Mouse (Mus musculus) 3T3-L1 (cell line): ENCODE data around the gene Gm12569.

ENCODE experiments used
- DNase-seq: peaks from one replicate; pipeline ENCODE4 v3.0.0-alpha.2; 2015; ENCODE audit warnings: low read depth, low spot score

Gm12569 gene

DNA sequence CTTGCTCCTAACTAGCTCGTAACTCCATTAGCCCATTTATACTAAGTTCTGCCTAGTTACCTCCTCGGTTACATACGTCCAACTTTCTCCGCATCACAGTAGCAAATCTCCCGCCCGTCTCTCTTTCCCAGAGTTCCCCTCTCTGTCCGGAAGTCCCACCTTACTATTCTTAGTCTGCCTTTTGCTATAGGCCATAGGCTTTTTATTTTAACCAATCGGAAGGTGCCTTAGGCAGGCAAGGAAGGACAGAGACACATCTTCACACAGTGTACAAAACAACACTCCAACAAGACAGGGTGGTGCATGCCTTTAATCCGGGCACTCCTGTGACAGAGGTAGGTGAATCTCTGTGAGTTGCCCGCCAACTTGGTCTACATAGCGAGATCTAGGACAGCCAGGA lies at the start of gene Gm12569:
Gm12569 (plus strand) TSS at position 166 of the 400 bp plus-strand sequence.
- no peak for DNase-seq

DNA sequence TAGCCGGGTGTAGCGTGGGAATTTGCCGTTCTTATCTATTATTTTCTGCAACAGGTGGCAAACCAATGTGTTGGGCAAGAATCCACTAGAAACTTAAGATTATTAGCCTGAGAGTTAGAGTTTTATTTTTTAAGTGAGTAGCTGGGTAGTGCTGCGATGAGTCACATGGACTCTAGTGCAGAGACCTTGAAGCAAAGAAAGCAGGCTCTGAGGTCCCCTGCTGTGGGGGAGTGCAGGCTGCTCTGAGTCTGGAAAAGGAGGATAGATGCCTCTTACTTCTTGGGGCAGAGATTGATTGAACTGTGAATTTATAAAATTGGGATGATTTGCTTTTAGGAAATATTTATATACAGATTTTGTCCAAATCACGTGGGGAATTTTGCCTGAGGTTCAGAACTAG lies 17.5 kb upstream of the Gm12569 start:
- DNase-seq: no peak

DNA sequence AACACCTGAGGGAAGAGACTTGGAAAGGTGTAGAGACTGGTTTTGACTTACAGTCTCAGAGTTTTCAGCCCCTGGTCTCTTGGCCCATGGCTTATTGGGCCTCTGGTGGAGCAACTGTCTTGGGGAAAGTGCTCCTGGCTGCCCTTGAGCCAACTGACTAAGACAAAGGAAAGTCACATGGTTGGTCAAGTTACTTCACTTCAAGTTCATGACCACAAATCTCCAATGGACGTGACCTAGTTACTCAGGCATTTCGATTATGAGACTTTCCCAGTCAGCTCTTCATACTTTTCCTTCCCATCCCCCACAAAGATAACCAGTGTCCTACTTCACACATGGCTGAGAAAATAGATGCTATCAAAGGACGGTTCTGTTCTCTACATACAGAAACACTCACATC lies 12.5 kb upstream of the Gm12569 start:
- peak; percentile 90 for DNase-seq

DNA sequence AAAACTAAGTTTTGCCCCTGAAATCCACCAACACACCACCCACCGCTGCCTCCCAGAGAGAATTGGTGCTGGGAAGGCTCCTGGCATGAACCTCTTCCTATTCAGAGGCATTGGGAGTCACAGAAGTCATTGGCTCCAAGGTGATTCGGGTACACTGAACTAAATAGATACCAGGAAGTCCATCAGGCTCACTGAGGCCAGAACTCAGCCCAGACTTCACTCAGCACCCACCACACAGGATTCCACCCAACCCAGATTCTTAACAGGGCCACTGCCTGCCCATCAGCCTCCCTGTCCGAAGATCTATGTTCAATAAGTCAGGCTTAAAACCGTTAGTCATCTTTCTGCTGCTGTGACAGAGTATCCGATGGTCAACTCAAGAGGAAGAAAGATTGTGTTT lies 8.8 kb upstream of the Gm12569 start:
- no peak for DNase-seq

DNA sequence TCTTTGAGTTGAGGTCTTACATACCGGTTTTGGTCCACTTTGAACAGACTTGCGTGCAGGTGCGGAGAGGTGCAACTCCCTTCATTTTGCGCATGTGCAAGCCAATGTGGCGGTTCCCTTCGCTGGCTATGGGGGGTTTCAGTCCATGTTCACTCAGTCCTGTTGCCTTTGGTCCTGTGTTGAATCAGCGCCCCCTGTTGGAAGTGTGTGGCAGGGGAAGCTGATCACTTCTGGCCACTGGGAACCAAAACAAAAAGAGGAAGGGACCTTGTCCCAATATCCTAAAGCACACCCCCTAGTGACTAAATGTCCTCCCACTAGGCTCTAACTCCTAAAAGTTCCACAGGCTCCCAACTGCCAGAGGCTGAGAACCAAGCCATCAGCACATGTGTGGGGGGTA lies 6.3 kb upstream of the Gm12569 start:
- no peak for DNase-seq

DNA sequence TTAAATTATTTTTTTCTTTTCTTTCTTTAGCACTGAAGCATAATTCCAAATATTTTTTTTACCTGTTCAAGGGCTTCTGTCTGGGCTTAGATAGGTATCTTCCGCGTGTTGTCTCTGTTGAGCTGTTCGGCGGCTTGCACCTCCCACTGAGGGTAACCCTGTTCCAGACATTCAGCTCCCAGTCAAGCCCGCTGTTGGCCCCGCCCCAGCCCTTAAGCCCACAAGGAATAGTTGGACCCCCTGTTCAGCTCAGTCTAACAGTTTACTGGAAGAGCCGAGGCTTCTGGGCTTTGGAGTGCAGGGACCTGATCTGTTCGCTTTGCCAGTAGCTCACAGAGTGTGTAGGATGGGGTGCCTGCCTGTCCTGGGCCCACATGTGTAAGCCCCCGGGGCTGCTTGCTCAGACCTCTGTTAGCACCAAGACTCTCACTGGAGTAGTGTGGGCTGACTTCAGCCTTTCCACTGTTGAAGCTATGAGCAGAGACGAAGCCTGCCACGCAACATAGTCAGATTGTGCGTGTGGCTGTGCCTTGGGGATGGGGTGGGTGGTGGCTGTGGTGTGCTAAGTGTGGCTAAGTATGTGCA lies 785 bp upstream of the Gm12569 start:
- no peak for DNase-seq

DNA sequence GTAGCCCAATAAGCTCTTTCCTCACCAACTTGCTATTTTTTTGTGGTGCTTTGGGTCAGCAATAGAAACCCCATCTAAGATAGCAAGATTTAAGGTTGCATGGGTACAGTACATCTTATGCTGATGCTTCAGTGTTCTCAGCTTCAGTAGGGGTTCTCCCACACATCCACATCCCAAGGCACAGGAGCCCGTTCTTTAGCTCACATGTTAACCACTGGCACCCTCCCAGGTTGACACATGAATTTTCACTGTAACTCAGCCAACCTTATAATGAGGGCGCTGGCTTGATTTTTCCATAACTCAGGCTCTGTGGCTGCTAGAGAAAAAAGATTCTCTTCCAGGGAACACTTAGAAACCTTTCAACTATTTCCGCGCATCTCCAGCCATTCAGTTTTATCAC lies 6.8 kb downstream of the Gm12569 start:
- no peak for DNase-seq

DNA sequence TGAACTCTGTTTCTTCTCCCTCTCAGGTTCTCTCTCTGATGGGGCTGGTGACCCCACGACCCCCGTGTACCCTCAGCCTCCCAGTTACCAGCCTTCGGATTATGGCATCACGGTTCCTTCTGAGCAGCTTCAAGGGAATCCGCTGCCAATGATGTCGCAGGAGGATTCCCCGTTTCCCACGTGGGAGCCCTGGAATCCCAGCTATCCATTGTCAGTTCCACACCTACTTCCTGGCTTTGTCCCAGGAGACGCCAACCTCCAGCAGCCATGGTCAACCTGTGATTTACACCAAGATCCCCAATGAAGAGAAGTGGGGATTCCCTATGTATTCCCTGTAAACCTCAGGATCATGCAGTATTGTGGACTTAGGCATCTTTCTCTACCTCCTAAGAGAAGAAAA lies 14.4 kb downstream of the Gm12569 start:
- DNase-seq: no peak

DNA sequence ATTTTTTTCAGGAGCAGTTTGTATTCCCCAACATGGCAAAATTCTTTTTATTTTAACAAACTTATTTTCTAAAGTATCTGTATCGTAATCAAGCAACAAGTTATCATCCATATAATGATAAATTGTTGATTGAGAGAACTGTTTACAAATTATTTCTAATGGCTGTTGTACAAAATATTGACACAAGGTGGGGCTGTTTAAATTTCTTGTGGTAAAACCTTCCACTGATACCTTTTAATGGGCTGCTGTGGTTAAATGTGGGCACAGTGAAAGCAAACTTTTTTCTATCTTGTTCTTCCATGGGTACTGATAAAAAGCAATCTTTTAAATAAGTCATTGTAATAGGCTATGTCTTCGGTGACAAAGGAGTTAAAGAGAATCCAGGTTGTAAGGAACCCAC lies 22.6 kb downstream of the Gm12569 start:
- DNase-seq: no peak

DNA sequence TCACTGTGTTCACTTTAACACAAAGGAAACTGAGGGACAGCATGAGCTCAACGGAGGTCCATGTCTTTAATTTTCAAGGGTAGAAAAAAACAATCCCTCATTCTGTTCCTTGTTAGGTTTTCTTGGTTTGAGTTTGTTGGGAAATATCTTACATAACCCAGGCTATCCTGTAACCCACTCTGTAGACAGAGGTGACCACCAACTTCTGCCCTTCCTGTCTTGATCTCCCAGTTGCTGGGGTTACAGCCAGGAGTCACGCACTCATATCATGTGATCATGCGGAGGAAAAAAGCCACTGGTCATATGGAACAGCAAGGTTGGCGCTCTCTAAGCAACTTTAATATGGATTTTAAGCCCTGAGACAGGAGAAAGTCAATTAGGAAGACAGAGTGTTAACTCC lies 36.7 kb downstream of the Gm12569 start:
- no peak for DNase-seq

DNA sequence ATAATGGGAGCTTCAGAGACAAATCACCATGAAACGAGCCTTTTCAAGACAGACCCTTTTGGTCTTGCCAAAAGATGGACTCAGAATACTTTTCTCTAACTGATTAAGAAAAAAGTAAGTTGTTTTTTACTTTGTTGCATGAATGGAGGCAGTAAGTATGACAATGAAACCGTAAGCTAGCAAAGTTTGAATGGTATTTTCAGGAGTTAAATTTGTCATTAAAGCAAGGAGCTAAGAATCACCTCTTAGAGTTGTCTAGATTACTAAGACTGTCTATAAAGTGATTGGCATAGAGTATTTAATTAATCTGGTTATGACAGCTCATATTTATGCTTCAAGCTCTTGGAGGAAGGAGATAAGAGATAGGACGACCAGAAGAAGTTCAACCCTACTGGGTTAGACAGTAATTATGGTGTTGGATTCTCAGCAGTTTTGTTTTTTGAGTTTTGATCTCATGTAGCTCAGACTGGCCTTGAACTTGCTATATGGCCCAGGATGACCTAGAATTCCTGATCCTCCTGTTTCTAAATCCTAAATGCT lies 41.5 kb downstream of the Gm12569 start, which contains the start of gene Clk4:
Clk4 (plus strand) TSS at position 51 of the 540 bp plus-strand sequence.
- no peak for DNase-seq

DNA sequence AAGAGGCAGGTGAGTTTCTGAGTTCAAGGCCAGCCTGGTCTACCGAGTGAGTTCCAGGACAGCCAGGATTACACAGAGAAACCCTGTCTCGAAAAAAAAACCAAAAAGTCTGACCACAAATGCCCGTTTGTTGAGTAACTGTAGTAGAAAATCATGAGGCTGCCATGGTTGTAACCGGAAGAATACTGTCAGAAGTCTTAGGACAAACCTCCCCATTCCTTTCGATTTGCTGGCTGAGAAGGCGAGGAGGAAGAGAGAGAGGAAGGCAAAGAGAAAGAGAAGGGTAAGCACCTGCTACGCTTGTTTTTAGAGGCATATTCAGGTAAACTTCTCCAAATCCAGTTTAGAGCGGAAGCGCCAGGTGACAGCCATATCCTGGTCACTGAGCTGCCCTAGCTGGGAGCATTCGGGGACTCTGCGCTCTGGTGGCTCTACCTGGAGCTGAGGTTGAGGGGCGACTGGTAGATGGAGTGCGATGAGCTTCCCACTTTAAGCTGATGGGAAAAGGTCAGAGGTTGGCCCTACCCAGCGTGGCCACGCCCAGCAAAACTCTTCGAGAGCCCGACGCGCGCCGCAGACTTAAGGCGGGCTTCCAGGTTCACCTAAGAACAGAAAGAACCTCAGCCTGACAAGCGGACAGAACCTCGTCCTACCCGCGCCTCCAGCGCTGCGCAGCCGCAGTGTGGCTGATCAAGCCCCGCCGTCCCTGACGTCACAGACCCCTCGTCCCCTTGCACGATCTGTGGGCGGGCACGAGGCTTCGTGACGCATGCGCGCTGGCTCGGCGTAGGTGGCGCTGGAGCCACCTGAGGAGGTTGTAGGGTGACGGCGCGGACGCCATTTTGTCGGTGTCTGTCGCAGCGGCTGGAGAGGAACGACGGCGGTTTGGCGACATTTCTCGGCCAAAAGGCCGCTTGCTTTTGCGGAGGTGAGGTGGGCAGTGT lies 42.3 kb downstream of the Gm12569 start, which contains the start of gene BC049762:
BC049762 (minus strand) TSS at position 705 of the 944 bp plus-strand sequence.
- DNase-seq: peak; percentile 96

DNA sequence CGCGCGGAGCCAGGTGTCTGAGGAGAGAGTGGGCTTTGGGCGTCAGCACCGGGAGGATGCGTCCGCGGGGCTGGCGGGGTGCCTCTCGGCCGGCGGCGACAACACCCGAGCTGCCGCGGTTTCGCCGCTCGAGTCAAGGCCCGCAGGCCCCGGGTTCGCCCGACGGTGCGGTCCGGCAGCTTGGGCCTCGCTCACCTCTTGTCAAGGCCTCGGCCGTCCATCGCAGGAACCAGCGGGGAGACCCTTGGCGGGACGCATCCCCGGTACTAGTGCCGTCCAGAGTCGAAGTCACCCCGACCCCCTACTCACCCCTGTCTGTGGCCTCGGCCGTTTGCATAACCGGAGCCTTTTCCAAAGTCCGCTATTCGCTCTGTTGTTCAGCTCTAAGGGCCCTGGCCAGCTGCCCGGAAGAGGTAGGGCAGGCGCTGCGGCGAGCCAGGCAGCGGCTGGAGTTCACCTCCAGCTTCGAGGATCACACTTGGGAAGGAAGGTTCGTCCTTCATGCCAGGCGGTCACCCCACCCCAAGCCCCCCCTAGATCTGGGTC lies 43.1 kb downstream of the Gm12569 start:
- peak; percentile 71 for DNase-seq

DNA sequence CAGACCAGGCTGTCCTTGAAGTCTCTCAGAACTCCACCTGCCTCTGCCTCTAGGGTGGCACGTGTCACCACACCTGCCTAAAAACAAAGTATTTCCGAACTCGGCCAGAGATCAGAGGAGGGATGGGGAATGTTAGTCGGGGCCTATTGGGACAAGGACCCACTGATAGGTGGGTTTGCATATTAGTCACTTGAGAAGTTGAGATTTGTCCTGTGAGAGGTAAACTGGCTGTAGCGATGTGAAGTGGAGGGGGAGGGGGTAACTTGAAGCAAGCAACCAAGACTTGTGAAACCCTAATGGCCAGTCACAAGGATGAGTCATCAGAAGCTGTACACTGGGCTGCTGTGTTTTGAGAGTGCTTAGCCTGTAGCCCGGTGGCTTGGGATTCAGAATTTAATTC lies 44.1 kb downstream of the Gm12569 start:
- DNase-seq: peak; percentile 90

DNA sequence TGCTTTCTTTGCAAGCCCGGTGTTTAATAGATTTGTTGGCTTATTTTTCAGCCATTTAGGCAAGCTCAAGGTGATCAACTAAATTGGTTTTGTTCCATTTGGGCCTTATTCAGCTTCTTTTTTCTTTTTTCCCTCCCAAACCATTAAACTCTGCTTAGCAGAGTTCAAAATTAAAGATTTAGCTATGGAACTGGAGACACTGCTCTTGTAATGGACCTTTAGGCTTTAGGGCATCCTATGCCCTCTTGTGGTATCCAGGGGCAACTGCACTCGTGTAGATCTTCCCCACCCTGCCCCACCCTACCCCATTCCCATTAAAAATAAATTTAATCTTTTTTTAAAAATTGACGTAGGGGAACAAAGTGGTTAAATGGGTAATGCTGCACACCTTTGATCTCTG lies 45.1 kb downstream of the Gm12569 start:
- peak; percentile 65 for DNase-seq

DNA sequence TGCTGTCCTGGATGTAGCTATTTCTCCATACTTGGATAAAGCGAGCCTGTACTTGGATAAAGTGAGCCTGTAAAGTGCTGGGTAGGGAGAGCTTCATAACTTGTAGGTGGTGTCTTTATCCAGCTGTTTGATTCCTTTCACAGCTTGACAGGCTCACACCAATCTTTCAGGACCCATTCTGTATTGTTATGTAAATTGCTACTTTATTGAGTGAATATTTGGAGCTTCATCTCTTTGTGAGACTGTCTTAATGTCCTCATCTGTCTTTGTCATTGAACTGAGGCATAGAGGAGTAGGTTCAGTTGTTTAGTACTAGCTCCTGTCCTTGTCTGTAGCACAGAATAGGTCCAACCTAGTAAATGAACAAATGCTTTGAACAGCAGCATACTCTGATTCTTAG lies 54.1 kb downstream of the Gm12569 start:
- no peak for DNase-seq
